Mouse (Mus musculus) urinary bladder, postnatal 25 days (tissue): Measurements from ENCODE around the gene A730071L15Rik.

Experiments
- DNase-seq: peaks from one replicate; pipeline ENCODE4 v3.0.0; 2022; ENCODE audit warnings: low spot score

The A730071L15Rik gene

GRCm38 (mm10) chr11:6183246-6183645, 16.6 kb upstream of the A730071L15Rik start:
- DNase-seq, result no peak

- DNase-seq, result no peak
These were observed 15.5 kb upstream of the A730071L15Rik start for GRCm38 (mm10) chr11:6184202-6184935.

GRCm38 (mm10) chr11:6187399-6187798, 12.4 kb upstream of the A730071L15Rik start:
- no peak for DNase-seq

- peak; percentile 79 for DNase-seq
These were observed 12.0 kb upstream of the A730071L15Rik start for GRCm38 (mm10) chr11:6187878-6188277.

- DNase-seq, result no peak
These were observed 3.0 kb upstream of the A730071L15Rik start for GRCm38 (mm10) chr11:6196780-6197179.

- no peak for DNase-seq
These were observed 1.4 kb upstream of the A730071L15Rik start for GRCm38 (mm10) chr11:6198449-6198848.

GRCm38 (mm10) chr11:6200087-6200569, 299 bp downstream of the A730071L15Rik start, which contains the start of gene Nudcd3:
Gene Nudcd3 (minus strand): TSS chr11:6200415.
- DNase-seq, result peak; percentile 84

GRCm38 (mm10) chr11:6200570-6200969, 741 bp downstream of the A730071L15Rik start:
- no peak for DNase-seq

- no peak for DNase-seq
These were observed 7.3 kb downstream of the A730071L15Rik start for GRCm38 (mm10) chr11:6207090-6207489.

- no peak for DNase-seq
These were observed 8.3 kb downstream of the A730071L15Rik start for GRCm38 (mm10) chr11:6208158-6208557.

GRCm38 (mm10) chr11:6216834-6217233, 17.0 kb downstream of the A730071L15Rik start:
- DNase-seq, result no peak

GRCm38 (mm10) chr11:6218189-6218896, 18.5 kb downstream of the A730071L15Rik start:
- no peak for DNase-seq

- no peak for DNase-seq
These were observed 20.1 kb downstream of the A730071L15Rik start for GRCm38 (mm10) chr11:6219967-6220366.

- no peak for DNase-seq
These were observed 22.4 kb downstream of the A730071L15Rik start for GRCm38 (mm10) chr11:6222187-6222586.

GRCm38 (mm10) chr11:6224541-6225229, 24.9 kb downstream of the A730071L15Rik start:
- DNase-seq, result no peak

- no peak for DNase-seq
These were observed 30.2 kb downstream of the A730071L15Rik start, which contains the start of gene Npc1l1 for GRCm38 (mm10) chr11:6230012-6230411. Gene Npc1l1 (minus strand): TSS chr11:6230143.

- no peak for DNase-seq
These were observed 33.2 kb downstream of the A730071L15Rik start for GRCm38 (mm10) chr11:6233025-6233424.

- DNase-seq, result no peak
These were observed 44.9 kb downstream of the A730071L15Rik start for GRCm38 (mm10) chr11:6244707-6245106.
